Mouse (Mus musculus) limb, embryonic 11.5 days (tissue): Measurements from ENCODE around the gene Tmem209. TPM values are rescaled to one million over a fixed set of nuclear protein-coding genes. Genes with fewer than 3 reads are reported as not detected.

ENCODE experiments used
- ATAC-seq: fragments of 200-750 bp; cut with Nextera tagmentation; 2 replicates; pipeline ENCODE4 v1.8.0; 2017; ENCODE audit warnings: low read depth; ENCODE audit not compliant: insufficient number of reproducible peaks, low FRiP score, low TSS enrichment
- DNase-seq: peaks from one replicate; pipeline ENCODE4 v3.0.0-alpha.2; 2015; ENCODE audit warnings: low spot score
- H3K27ac ChIP-seq: fragments of 300-500 bp; sonication (generic); replicated peaks from 2 replicates; pipeline ENCODE4 v1.5.1; 2014; ENCODE audit warnings: low read depth, mild to moderate bottlenecking, low read length
- H3K27me3 ChIP-seq: fragments of 300-500 bp; sonication (generic); 2 replicates; pipeline ENCODE4 v1.6.1; 2014; ENCODE audit warnings: mild to moderate bottlenecking, low read length, mixed read lengths; ENCODE audit not compliant: control insufficient read depth, insufficient read depth
- H3K36me3 ChIP-seq: fragments of 300-500 bp; sonication (generic); 2 replicates; pipeline ENCODE4 v1.6.1; 2014; ENCODE audit warnings: mild to moderate bottlenecking, low read length, moderate library complexity, mixed read lengths; ENCODE audit not compliant: control insufficient read depth, insufficient read depth
- H3K4me1 ChIP-seq: fragments of 300-500 bp; sonication (generic); 2 replicates; pipeline ENCODE4 v1.6.1; 2014; ENCODE audit warnings: low read length, mixed read lengths; ENCODE audit not compliant: control insufficient read depth, insufficient read depth
- H3K4me2 ChIP-seq: fragments of 300-500 bp; sonication (generic); 2 replicates; pipeline ENCODE4 v1.6.1; 2014; ENCODE audit warnings: low read depth, mild to moderate bottlenecking, moderate library complexity; ENCODE audit not compliant: severe bottlenecking
- H3K4me3 ChIP-seq: fragments of 300-500 bp; sonication (generic); 2 replicates; pipeline ENCODE4 v1.5.1; 2014; ENCODE audit warnings: low read depth, low read length
- H3K9ac ChIP-seq: fragments of 300-500 bp; sonication (generic); 2 replicates; pipeline ENCODE4 v1.6.1; 2014; ENCODE audit warnings: mild to moderate bottlenecking, low read length
- H3K9me3 ChIP-seq: fragments of 300-500 bp; sonication (generic); 2 replicates; pipeline ENCODE4 v1.6.1; 2016; ENCODE audit warnings: low read length; ENCODE audit not compliant: control insufficient read depth
- WGBS: fragments of 180-500 bp; shearing (Covaris S2); extraction: QIAGEN DNeasy Blood & Tissue Kit; methylation state at CpG from one replicate; pipeline ENCODE4 v1.1.7; 2014; 5-methylcytosine and 5-hydroxymethylcytosine counted together
- polyA plus RNA-seq: library from polyadenylated mRNA; unstranded; fragments of >200 nt; fragmentation: Nextera tagmentation; extraction: Ambion mirVana; gene quantifications from 2 replicates; pipeline ENCODE4 v1.2.1, GENCODE M21; 2014

Gene Tmem209
- 44.5 and 50.0 TPM in 2 replicates for polyA plus RNA-seq

- Histone ChIP-seq H3K27me3 (no peaks in the 10 kb centered on the region), H3K9me3 (no peaks in the 10 kb centered on the region)
- ATAC-seq: peak; percentile 91
Observed at GRCm38 (mm10) chr6:30509265-30510239, at the start of gene Tmem209, which contains the start of gene Ssmem1. TSS of gene Tmem209 (minus strand) at chr6:30509783. TSS of gene Ssmem1 (plus strand) at chr6:30509849.

GRCm38 (mm10) chr6:30556080-30556479 is 46.5 kb upstream of the Tmem209 start:
- H3K27me3 ChIP-seq: no peaks in the 10 kb centered on the region
- no peak for ATAC-seq
- WGBS: 21% methylated on average over 4 of the region's 9 CpGs
- H3K36me3 ChIP-seq: no peaks in the 10 kb centered on the region
- H3K27ac ChIP-seq: no peak overlapping the region
- H3K4me1 ChIP-seq: peaks cover 28% of the 10 kb centered on the region
- no peaks in the 10 kb centered on the region for H3K9me3 ChIP-seq
- H3K4me3 ChIP-seq: no peak overlapping the region
- no peak overlapping the region for H3K9ac ChIP-seq
- H3K4me2 ChIP-seq: no peak overlapping the region
- no peak for DNase-seq

More at GRCm38 (mm10) chr6:30509265-30510239, at the start of gene Tmem209, which contains the start of gene Ssmem1:
- Histone ChIP-seq H3K4me1 (peaks cover 3% of the 10 kb centered on the region; the same call in 1 of the 2 replicates), H3K9ac (peak within 1 kb of the TSS; percentile 88), H3K27ac (peak within 1 kb of the TSS; percentile 98), H3K4me2 (peak within 1 kb of the TSS; percentile 66), H3K4me3 (peak within 1 kb of the TSS; percentile 42), H3K36me3 (peaks cover 2% of the 10 kb centered on the region; the same call in 1 of the 2 replicates)
- peak; percentile 100 for DNase-seq
- WGBS: under 1% methylated on average over 37 of the region's 37 CpGs

- DNase-seq: no peak
- Histone ChIP-seq H3K9ac (no peak overlapping the region), H3K4me2 (no peak overlapping the region), H3K4me1 (peaks cover 37% of the 10 kb centered on the region), H3K27ac (peak overlapping the region; percentile 73), H3K9me3 (no peaks in the 10 kb centered on the region), H3K4me3 (no peak overlapping the region), H3K36me3 (no peaks in the 10 kb centered on the region), H3K27me3 (no peaks in the 10 kb centered on the region)
- 0 out of 2 replicates have a peak, but pooled peaks have one; percentile 1 for ATAC-seq
- WGBS: 75% methylated on average over 5 of the region's 5 CpGs
Observed at GRCm38 (mm10) chr6:30554621-30555170, 45.1 kb upstream of the Tmem209 start.

GRCm38 (mm10) chr6:30554092-30554491 is 44.5 kb upstream of the Tmem209 start:
- H3K9ac ChIP-seq: no peak overlapping the region
- no peaks in the 10 kb centered on the region for H3K27me3 ChIP-seq
- no peak for ATAC-seq
- H3K9me3 ChIP-seq: no peaks in the 10 kb centered on the region
- peaks cover 39% of the 10 kb centered on the region for H3K4me1 ChIP-seq
- no peaks in the 10 kb centered on the region for H3K36me3 ChIP-seq
- WGBS: 48% methylated on average over 5 of the region's 5 CpGs
- no peak for DNase-seq
- no peak overlapping the region for H3K4me2 ChIP-seq
- H3K27ac ChIP-seq: peak overlapping the region; percentile 48; the same call in 1 of the 2 replicates
- H3K4me3 ChIP-seq: no peak overlapping the region

- 79% methylated on average over 7 of the region's 7 CpGs for WGBS
- ATAC-seq: no peak
- no peak overlapping the region for H3K4me3 ChIP-seq
- no peaks in the 10 kb centered on the region for H3K36me3 ChIP-seq
- no peak for DNase-seq
- peak overlapping the region; percentile 48; the same call in 1 of the 2 replicates for H3K27ac ChIP-seq
- no peaks in the 10 kb centered on the region for H3K9me3 ChIP-seq
- no peaks in the 10 kb centered on the region for H3K27me3 ChIP-seq
- no peak overlapping the region for H3K4me2 ChIP-seq
- H3K4me1 ChIP-seq: peaks cover 41% of the 10 kb centered on the region
- H3K9ac ChIP-seq: no peak overlapping the region
Observed at GRCm38 (mm10) chr6:30553381-30554010, 43.9 kb upstream of the Tmem209 start.

GRCm38 (mm10) chr6:30552628-30553027 is 43.0 kb upstream of the Tmem209 start:
- WGBS: 62% methylated on average over 6 of the region's 6 CpGs
- H3K4me2 ChIP-seq: no peak overlapping the region
- H3K27me3 ChIP-seq: no peaks in the 10 kb centered on the region
- peak overlapping the region; percentile 85 for H3K27ac ChIP-seq
- no peaks in the 10 kb centered on the region for H3K36me3 ChIP-seq
- H3K9me3 ChIP-seq: no peaks in the 10 kb centered on the region
- ATAC-seq (no peak), DNase-seq (no peak)
- H3K9ac ChIP-seq: no peak overlapping the region
- peaks cover 48% of the 10 kb centered on the region for H3K4me1 ChIP-seq
- no peak overlapping the region for H3K4me3 ChIP-seq

GRCm38 (mm10) chr6:30551644-30552580 is 42.3 kb upstream of the Tmem209 start:
- Histone ChIP-seq H3K27ac (peak overlapping the region; percentile 85), H3K9me3 (no peaks in the 10 kb centered on the region), H3K27me3 (no peaks in the 10 kb centered on the region), H3K36me3 (no peaks in the 10 kb centered on the region), H3K4me3 (no peak overlapping the region), H3K4me1 (peaks cover 52% of the 10 kb centered on the region), H3K9ac (peak overlapping the region; percentile 37; the same call in 1 of the 2 replicates), H3K4me2 (peak overlapping the region; percentile 12)
- WGBS: 23% methylated on average over 23 of the region's 23 CpGs
- ATAC-seq (peak; percentile 29; the same call in 1 of the 2 replicates), DNase-seq (peak; percentile 57)
